Comparison of ENCODE assay signal across 13 mouse cellular contexts in the genomic region with DNA sequence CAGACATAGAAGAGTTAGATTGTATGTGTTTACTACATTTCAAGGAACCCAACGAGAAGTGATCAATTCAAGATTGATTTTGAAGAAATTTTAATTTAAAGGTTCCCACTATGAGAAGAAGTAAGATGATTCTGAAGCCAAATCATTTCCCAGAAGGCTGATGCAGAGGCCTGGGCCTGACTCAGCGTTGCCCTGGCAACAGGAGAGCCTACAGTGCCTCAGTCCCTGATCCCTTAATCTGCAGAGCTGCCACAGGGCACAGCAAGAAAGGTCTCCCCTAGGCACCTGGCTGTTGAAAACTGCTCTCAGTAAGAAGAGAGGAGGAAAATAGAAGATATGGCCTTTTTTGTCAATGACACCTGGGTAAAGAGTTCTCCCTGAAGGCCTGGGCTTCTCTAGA. TPM values are rescaled to one million over a fixed set of nuclear protein-coding genes. Genes with fewer than 3 reads are reported as not detected.
DNase-seq lines count a peak whose midpoint lies in the region; TF ChIP-seq lines count a peak whose summit lies in the region.
"Had no signal": no experiment of that assay in that cellular context is flagged by ENCODE, and none has a peak within 500 bp of the region (broad histone marks: within the 10 kb centered on the region; RNA-seq: fewer than 3 reads in every experiment).

No protein-coding gene starts in this region.

- DNase-seq in cerebellum, adult 2 months = peak; percentile 47 to 62
- DNase-seq in cerebellum, adult 11-12 months = no peak
- peak; percentile 42 to 53 for DNase-seq in left cerebral cortex, adult 18-20 months (ENCODE audit: low spot score in 2 of 2)
- DNase-seq in left cerebral cortex, postnatal 36 days (ENCODE audit: low spot score in 2 of 2) = no peak
- DNase-seq in adrenal gland, postnatal 36 days = peak; percentile 75 to 80
- peak; percentile 45 to 54 for DNase-seq in right cerebral cortex, postnatal 10 days (ENCODE audit: low spot score in 2 of 2)
- no peak for DNase-seq in c-Kit-positive CD71-positive TER-119-positive erythroid progenitor cells, embryonic 14.5 days (ENCODE audit: low spot score)
- no peak for DNase-seq in kidney, postnatal 25 days
- DNase-seq: B cell, adult 2 months; kidney, adult 18-20 months; liver; thymus, adult 2 months had no signal

- H3K27me3 ChIP-seq in cerebellum, adult 2 months (ENCODE audit: control insufficient read depth, insufficient read depth, low read length) = no peaks in the 10 kb centered on the region

- H3K4me1 ChIP-seq in cerebellum, adult 2 months (ENCODE audit: control insufficient read depth, insufficient read depth, low read length) = peaks cover 17% of the 10 kb centered on the region; the same call in 1 of the 2 replicates

- 0 out of 2 replicates have a peak overlapping the region, but pooled peaks have one; percentile 4 for H3K27ac ChIP-seq in cerebellum, adult 2 months (ENCODE audit: insufficient read depth, low read length)
- H3K27ac ChIP-seq: hindbrain, embryonic 10.5 days had no signal

- TF ChIP-seq CTCF in cerebellum, adult 2 months (IDR thresholded peaks at IDR 0.05; ENCODE audit: borderline replicate concordance, insufficient read depth, low read depth, low read length) = no peak

- no peak overlapping the region for H3K4me3 ChIP-seq in cerebellum, adult 2 months (replicated peaks; ENCODE audit: insufficient read depth, low read depth, low read length)
- H3K4me3 ChIP-seq: hindbrain, embryonic 10.5 days had no signal

- intact Hi-C loops in left cerebral cortex, postnatal 36 days (cut with DNase I) = no loop called here

- TF ChIP-seq POLR2A in cerebellum, adult 2 months (IDR thresholded peaks at IDR 0.05; ENCODE audit: borderline replicate concordance, insufficient read depth, low read length) = no peak

- WGBS in cerebellum, adult 2 months = 58% methylated on average over 2 of the region's 2 CpGs

RNA-seq across cellular contexts. Expression of a gene that starts 28.7 kb away (rescaled TPM):
- 27.6 and 35.2 TPM in 2 replicates for polyA plus RNA-seq in cerebellum, adult 2 months (2012; rRNA removed)
- total RNA-seq in left cerebral cortex, adult 18-20 months (2021) = 10 to 100 TPM; 35.3 to 36.3 TPM
- total RNA-seq in left cerebral cortex, postnatal 36 days (2021) = 10 to 100 TPM; 29.7 to 37.4 TPM
- 10 to 100 TPM; 22.6 to 23.1 TPM for total RNA-seq in adrenal gland, postnatal 36 days (2021)

Comparison
In these comparisons a context has a peak if more than half of its experiments do, and no peak if none do; other contexts are left out.
1. DNase-seq: peak in cerebellum, adult 2 months (2 of 2), left cerebral cortex, adult 18-20 months (2 of 2), adrenal gland, postnatal 36 days (2 of 2) and right cerebral cortex, postnatal 10 days (2 of 2); none in cerebellum, adult 11-12 months (single experiment), left cerebral cortex, postnatal 36 days (0 of 2), c-Kit-positive CD71-positive TER-119-positive erythroid progenitor cells, embryonic 14.5 days (single experiment) and kidney, postnatal 25 days (0 of 2).